Mouse (Mus musculus) adipocyte (in vitro differentiated cells): ENCODE data around the gene Rplp1.

Experiments
- DNase-seq: peaks from one replicate; pipeline ENCODE4 v3.0.0-alpha.2; 2016; ENCODE audit warnings: low spot score

Gene Rplp1

DNA sequence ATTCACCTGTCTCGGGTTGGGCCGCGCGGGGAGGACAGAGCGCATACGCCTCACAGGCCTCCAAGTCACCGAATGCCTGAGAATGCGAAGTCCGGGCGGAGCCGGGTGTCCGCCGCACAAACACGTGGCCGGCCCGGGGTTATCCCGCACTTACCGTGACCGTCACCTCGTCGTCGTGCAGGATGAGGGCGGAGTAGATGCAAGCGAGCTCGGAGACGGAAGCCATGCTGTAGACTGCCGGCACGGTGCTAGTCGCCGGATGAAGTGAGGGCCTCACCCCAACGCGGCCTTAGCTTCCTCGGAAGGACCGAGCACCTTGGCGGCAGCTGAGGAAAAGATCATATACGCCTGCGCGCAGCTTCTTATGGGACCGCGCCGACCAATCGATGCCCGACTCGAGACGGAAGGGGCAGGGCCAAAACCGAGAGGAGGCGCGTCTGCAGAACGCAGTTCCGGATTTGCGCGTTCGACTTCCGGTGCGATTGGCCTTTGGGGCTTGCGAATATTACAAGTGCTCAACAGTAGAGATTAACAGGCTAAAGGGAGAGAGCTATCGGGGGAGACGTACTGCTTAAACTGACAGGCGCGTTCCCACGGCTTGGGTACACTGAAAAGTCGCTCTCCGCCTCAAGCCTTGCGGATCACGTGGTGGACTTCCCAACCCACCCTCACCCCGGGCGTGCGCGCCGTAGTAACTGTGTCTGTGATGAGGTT, at the start of gene Rplp1:
Rplp1 (minus strand) TSS at position 340 of the 714 bp plus-strand sequence.
- DNase-seq: peak; percentile 98

DNA sequence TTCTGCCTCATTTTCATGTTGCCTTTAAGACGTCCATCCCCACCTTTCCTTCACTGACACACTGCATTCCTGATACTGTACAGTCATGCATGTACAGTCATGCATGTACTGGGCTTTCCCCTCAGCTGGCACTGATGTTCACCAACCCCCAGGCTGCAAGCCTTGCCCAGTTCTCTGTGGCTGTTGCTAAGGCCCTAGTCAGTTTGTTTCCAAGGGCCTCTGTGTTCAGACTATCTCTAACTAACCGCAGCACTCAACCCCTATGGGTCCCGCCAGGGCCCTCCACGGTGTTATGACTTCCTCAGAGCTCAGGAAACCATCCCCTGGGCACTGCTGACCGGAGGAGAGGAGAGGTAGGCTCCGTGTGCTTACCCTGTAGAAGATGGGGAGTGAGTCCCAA, 49.0 kb upstream of the Rplp1 start:
- no peak for DNase-seq

DNA sequence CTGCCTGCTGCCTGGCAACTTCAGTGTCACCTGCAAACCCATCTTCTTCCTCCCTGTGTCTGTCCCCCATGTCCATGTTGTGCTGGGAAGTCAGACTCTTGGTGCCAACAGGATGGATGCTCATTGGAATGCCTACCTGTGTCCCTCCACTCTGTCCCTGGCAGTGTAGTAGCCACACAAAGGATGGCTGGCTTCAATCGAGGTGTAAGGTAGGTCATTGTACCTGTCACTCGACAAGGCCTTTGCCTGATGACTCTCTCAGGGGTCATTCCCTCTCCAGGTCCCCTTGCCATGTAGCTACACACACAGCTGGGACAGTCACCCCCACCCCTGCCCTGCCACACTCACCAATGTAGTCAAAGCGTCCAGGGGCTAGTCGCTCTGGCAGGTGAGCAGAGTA, 46.8 kb upstream of the Rplp1 start:
- no peak for DNase-seq

DNA sequence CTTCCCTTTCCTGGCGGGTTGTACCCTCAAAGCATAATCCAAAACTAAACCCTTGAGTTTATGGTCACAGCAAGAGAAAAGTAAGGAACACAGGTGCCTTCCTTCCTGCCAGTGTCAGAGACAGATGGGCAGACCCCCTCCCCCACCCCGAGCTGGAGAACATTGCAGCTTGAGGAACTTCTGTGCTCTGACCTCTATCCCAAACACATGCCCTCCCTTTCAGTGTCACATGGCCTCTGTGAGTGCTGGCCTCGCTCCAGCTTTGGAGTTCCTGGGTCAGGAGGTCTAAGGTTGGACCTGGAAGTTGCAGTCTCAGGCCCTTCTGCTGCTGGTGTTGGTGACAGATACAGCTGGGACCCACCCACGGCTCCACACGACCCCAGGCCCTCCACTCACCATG, 46.4 kb upstream of the Rplp1 start:
- peak; percentile 91 for DNase-seq

DNA sequence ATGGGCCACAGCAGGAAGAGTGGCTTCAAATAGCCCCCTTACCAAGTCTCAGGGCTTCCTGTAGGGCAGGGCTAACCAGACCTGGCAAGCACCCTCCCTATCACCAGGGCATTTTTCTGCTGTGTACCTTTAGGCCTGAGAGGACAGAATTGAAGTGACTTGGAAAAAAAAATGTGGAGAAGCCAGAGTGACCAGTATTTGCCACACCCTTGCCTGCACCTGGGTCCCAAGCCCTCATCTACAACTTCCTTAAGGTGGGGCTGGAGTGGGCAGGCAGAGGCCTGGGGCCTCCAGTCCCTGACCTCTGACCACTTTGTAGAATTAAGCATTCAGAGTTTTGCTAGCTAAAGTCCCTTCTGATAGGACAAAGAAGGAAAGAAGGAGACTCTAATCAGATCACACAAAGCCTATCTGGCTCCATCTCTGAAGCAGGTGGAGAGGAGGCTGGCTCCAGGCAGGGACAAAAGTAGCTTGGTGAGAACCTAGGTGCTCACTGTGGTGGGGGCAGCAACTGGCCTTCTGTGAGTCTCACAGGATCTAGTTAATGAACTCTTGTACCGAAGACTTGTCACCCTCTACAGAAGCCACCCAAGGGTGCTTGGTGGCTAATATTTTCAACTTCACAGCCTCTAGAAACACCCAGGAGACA, 45.7 kb upstream of the Rplp1 start:
- no peak for DNase-seq

DNA sequence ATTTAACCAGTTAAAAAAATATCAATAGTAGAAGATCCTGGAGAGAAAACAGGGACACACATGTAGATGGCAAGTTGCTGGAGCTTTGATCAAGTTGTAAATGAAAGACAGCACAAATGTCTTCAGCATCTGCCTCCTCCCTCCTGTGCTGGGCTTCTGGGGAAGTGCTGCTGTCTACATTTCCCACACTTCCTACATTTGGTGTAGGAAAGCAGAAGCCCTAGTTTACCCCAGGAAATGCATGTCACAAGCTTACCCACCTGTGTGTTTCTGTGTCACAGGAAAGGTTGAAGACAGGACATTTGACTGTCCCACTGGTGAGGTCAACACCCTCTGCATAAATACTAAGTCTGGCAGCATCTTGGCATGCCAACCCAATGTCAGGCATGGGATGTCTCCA, 40.4 kb upstream of the Rplp1 start:
- no peak for DNase-seq

DNA sequence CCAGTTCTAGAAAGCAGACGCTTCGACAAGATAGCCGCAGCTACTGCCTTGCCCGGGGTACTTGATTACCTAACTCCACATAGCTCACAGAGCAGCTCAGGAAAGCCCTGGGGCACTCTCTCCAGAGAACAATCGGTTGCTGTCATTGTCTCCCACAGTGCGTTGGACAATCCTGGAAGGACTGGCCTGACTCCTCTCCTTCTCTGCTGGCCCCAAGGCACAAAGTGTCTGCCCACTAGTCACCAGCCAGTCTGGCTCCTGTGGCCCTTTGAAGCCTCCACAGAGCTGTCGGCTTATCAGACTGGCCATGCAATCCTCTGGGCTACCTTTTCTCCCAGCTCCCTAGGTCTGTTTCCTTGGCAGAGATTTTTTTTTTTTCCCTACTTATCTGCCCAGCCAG, 37.9 kb upstream of the Rplp1 start:
- DNase-seq: no peak

DNA sequence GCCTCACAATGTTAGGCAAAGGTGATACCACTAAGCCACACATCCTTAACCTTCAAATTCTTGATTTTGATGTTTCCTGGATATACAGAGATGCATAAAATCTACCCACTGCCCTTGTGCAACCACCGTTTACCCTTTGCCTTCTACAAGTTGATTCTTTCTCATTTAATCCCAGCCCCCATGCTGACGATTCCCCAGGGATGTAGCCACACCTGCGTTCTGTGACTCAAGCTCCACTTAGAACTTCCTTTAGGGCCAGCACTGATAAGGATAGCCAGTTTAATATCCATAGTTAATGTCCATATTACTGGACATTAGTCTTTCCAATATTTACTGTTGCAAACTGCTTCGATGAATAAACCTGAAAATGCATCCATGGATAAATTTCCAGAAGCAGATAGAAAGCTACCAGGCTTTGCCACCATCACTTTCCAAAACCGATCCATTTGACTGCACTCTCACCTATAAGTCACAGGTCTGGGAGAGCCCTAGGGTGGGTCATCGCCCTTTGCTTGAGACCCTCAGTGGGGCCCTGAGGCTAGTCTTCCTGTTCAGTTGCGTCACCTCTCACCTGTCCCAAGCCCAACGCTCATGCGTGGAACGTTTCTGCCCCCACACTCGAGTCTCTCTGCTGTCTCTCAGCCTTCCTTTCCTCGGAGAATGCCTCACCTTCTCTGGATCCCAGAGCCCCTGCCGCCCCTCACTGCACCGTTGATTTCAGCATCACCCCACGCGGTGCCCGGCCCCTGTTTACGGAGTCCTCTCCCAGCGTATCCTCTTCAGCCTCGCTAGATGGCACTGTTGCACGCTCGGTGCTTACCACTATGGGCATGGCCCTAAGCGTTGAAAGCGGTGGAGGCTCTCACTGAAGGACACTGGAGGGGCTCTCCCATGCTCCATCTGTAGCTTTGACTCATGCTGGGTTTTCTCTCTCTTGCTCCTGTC, 33.3 kb upstream of the Rplp1 start:
- DNase-seq: peak; percentile 82

DNA sequence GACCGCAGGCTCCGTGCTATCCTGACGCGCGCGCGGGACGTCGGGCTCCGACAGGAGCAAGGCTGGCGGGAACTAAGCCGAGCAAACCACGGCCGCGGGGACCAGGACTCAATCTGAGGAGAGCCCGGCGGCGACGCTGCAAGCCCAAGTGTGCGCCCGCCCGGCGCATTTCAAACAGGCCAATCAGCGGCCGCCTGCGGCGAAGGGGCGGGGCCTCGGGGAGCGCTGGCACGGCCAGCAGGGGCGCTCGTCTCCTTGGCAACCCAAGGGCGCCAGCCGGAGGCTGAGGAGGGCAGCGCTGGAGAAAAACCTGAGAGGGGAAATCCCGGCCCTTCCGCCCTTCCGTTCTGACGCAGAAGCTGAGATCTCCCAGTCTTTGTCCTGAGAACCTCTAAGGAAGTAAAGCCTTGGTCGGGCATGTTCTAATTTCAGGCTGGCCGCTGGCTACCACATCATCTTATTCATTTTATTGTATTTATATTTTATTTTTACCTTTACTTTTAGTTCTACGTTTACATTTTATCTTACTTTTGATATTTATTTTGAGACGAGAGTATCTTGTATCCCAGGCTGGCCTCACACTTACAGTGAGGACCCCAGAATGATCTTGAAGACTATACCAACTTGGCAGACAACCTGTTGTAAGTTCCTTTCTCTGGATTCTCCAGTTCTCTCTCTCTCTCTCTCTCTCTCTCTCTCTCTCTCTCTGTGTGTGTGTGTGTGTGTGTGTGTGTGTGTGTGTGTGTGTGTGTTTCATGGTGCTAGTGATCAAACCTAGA, 32.5 kb upstream of the Rplp1 start, which contains the start of gene Kif23:
Kif23 (minus strand) TSS at position 152 of the 779 bp plus-strand sequence.
- peak; percentile 84 for DNase-seq

DNA sequence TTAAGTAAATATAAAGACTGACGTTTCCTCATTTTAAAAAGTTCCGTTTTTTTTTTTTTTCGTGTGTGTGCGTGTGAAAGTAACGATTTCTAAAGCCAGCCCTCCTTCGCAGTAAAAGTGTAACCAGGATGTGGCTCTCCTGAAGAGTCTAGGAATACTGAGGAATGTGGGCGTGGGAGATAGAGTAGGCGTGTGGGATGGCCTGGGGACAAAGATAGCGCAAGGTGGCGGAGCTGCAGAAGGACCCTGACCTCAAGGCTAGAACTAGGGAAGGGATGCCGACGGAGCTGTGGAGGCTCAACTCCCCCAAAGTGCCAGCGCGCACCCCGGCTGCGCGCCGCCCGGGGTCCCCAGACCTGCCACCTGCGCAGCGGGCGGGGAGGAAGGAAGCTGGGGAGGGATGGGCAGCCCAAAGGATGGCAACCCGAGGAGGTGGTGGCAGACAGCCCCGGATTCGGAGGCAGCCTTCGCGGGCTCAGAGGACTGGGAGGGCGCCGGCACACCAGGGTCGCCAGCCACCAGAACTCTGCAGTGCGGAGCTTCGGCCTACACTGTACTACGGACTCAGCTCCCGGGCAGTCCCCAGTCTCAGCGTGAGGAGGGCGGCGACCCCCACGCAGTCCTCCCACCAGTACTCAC, 31.8 kb upstream of the Rplp1 start:
- DNase-seq: no peak

DNA sequence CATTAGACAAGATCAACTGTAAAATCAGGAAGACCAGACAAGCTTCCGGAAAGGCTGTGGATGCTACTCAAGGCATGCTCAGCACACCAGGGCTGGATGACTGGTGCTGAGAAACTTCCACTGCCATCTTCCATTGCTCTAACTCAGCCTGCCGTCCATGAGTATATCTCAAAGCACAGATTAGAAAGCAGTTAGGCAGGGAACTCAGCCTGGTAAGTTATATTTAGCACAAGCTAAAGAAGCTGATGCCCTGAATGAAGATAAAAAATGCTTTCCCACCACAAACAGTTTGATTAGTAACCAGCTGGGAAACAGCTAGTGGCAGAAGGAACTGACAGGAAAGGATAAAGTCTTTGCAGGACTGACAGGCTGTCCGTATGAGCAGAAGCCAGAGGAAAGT, 26.7 kb upstream of the Rplp1 start:
- no peak for DNase-seq

DNA sequence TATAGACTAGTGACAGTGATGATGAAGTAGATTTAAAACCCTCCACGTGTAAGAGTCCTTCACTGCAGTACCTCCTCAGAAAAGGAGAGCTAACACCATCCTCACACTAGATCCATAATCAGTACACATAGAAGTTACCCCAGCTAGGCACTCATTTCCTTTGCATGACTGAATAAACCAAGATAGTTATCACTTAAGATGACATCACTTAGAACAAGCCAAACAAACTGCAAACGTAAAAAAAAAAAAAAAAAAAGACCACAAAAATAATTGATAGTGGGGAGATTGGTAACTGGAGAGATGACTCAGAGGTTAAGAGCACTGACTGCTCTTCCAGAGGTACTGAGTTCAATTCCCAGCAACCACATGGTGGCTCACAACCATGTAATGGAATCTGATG, 19.0 kb upstream of the Rplp1 start:
- DNase-seq: no peak

DNA sequence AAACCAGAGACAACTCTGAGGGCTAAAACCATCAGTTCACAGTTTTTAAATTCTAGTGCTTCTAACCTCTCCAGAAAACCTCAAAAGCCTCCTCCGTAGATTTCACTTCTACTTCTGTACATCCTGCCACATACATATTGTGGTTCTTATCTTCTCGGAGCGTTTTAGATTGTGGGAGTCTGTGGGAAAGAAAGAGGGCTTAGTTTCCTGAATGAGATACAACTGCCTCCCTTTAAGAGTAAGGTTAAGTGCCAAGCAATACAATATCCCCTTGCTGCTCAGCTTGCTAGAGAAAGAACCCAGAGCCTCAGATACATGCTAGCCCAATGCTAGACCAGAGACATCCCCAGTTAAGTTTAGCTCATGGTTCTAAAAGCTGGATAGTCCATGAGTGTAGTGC, 17.7 kb upstream of the Rplp1 start:
- DNase-seq: no peak

DNA sequence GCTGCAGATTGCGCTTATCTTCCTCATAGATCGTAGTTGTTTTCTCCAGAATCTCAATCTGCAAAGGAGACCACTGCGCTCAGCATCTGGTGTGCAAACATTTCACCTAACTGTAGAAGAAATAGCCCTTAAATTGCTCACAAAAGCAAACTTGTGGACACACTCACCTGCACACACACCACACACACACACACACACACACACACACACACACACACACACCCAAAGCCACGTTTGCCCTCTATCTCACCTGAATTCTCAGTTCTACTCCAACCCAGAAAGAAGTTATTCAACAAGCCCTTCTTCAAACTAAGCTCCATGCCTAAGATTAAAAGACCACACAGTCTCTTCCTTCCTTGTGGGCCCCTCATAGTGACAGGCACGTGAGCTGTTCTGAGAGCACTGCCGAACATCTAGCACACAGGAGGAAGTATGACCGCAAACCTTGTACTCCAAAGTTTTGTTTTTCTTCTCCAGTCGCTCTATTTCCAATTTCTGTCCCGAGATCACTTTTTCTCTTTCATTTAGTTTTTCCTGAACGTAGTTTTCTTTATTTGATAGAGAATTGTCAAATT, 10.8 kb upstream of the Rplp1 start:
- DNase-seq: no peak

DNA sequence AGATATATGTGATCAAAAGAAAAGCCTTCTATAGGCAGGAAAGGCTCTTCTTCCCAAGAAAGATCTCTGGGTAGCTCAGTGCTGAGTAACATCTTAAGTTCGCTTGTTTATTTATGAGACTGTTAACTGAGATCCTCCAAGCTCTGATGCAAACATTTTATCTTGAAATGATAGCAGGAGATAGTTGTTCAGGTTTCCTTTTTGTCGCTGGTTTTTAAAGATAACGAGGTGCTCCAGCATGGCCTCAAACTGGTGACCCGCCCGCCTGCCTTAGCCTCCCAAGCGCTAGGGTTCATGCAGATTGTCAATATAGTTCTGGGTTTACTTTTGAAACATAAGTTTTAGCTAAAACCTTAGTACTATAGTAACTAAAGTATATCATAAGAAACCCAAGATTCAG, 6.0 kb upstream of the Rplp1 start:
- DNase-seq: no peak

DNA sequence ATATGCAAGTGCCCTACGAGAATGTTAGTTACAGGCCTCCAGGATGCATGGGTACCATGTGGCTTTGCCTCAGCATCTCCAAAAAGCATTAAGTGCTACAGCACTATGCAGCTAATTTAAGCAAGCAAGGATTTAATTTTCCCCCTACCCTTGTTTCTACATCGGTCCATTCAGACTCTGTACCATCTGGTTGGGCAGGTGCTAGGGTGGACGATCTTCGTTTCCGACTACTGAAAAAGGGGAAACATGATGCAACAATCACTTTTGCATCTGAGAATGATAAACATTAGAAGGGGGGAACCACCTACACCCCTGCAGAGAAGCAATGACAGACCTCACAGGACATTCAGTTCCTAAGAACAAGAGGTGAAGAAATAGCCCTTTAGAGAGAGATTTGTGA, 5.1 kb upstream of the Rplp1 start:
- no peak for DNase-seq

DNA sequence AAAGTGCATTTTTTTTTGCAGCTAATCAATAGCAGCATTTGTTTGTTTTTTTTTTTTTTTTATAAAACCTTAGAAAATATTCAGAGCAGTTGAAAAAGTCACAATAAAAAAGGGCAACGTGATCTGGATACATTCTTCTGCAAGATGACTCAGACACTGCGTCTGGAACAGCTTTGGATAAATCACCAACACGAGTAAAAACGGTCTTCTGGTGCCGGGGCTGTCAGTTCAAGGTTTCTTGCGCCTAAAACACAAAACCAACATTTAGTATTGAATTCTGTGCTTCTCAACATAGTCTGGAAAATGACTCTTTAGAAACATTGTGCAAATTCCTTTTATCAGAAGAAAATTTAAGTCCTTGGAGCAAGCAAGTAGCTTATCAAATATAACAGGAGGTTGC, 3.1 kb upstream of the Rplp1 start:
- no peak for DNase-seq

DNA sequence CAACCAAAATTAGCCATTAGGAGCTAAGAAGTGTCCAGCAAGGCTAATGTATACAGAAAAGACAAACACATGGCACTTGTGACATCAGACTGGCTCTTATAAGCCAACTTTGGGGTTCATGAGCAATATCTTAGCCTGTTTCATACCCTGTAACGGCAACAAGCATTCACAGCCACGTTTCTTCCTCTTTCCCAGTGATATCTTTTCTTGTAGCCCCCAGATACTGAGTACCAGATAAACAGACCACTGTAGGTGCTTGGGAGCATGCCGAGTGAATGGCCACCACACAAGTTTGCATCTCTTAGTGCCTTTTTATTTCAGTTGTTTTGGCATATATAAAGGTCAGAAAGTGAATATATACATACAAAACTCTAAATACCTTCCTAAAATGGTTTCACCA, 2.6 kb upstream of the Rplp1 start:
- DNase-seq: no peak

DNA sequence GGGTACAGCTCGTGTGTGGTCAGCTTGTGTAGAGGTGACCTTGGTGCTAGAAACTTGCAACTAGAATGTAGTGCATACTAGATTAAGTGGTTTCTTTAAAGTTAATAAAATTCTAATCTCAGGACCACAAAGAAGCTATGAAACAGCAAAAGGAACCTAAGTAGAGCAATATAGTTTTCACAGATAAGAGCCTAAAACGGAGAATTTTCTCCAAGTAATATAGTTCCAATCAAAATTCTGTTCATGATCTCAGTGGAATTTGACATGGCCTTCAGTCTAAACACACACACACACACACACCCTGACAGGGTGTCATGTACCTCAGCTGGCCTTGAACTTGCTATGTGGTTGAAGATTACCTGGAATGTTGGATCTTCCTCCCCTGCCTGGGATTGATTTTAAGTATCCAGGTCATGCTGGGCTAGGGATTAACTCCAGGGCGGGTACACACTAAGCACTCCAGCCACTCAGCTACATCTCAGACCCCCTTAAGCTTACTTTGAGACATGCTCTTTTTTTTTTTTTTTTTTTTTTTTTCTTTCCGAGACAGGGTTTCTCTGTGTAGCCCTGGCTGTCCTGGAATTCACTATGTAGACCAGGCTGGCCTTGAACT, 1.2 kb upstream of the Rplp1 start:
- no peak for DNase-seq

DNA sequence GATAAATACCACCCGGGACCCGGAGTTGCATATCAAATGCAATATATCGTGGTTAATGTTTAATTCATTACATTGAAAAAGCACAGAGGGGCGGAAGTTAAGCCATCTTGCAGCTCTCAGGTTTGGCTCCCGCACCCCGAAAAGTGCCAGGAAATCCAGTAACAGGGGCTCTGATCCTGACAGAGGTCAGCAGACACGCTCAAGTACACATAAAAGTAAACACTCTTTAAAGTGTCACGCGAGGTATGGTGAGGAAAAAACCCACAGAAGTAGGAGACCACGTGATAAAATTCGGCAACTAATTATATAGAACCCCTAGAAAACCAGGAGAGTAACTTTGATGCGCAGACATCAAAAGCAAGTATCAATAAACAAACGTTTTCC, 567 bp upstream of the Rplp1 start:
- DNase-seq: no peak
